Mouse (Mus musculus): Measurements from ENCODE around the gene Hist1h4j. TPM values are rescaled to one million over a fixed set of nuclear protein-coding genes. Genes with fewer than 3 reads are reported as not detected.
"Not testable (repeated sequence)": the region's sequence is repeated elsewhere in the genome, so short reads cannot be mapped to it uniquely, and the experiment has no call there.

Gene Hist1h4j
- polyA plus RNA-seq, 1 experiment from 2014 or later, result 0.93 TPM

GRCm38 (mm10) chr13:21717397-21718357, 17.2 kb upstream of the Hist1h4j start, which contains the start of gene Hist1h3h:
Gene Hist1h3h, plus strand, starts transcription at chr13:21717659.
- Histone ChIP-seq H3K27ac (replicated peaks) (peak within 1 kb of the TSS; percentile 96), H3K4me1 (peaks cover 36% of the 10 kb centered on the region), H3K4me3 (peak within 1 kb of the TSS; percentile 65)
- H3K9me3 ChIP-seq; H3K36me3 ChIP-seq (replicated peaks); H3K27me3 ChIP-seq (replicated peaks; ENCODE audit: low read depth, poor library complexity, severe bottlenecking): not testable (repeated sequence)
- peak; percentile 87 for DNase-seq (ENCODE audit: low spot score)
- under 1% methylated on average over 30 of the region's 56 CpGs for WGBS

- Histone ChIP-seq H3K4me3 (peak overlapping the region; percentile 65), H3K4me1 (peaks cover 40% of the 10 kb centered on the region), H3K27me3 (replicated peaks; ENCODE audit: low read depth, poor library complexity, severe bottlenecking) (no peaks in the 10 kb centered on the region), H3K36me3 (replicated peaks) (no peaks in the 10 kb centered on the region), H3K27ac (replicated peaks) (peak overlapping the region; percentile 96), H3K9me3 (no peaks in the 10 kb centered on the region)
- WGBS, result 60% methylated on average over 4 of the region's 4 CpGs
- DNase-seq (ENCODE audit: low spot score), result peak; percentile 29
Observed at GRCm38 (mm10) chr13:21718381-21719080, 16.3 kb upstream of the Hist1h4j start.

- WGBS, result 1% methylated on average over 30 of the region's 44 CpGs
- not testable (repeated sequence) for H3K36me3 ChIP-seq (replicated peaks); H3K27me3 ChIP-seq (replicated peaks; ENCODE audit: low read depth, poor library complexity, severe bottlenecking); H3K9me3 ChIP-seq
- Histone ChIP-seq H3K4me1 (peaks cover 31% of the 10 kb centered on the region), H3K27ac (replicated peaks) (peak overlapping the region; percentile 96), H3K4me3 (peak overlapping the region; percentile 57)
- peak; percentile 38 for DNase-seq (ENCODE audit: low spot score)
Observed at GRCm38 (mm10) chr13:21721107-21721756, 13.6 kb upstream of the Hist1h4j start.

- not testable (repeated sequence) for H3K36me3 ChIP-seq (replicated peaks); H3K27me3 ChIP-seq (replicated peaks; ENCODE audit: low read depth, poor library complexity, severe bottlenecking); H3K9me3 ChIP-seq
- H3K4me1 ChIP-seq, result peaks cover 31% of the 10 kb centered on the region
- H3K4me3 ChIP-seq, result peak within 1 kb of the TSS; percentile 57
- peak; percentile 82 for DNase-seq (ENCODE audit: low spot score)
- under 1% methylated on average over 37 of the region's 37 CpGs for WGBS
- peak within 1 kb of the TSS; percentile 96 for H3K27ac ChIP-seq (replicated peaks)
Observed at GRCm38 (mm10) chr13:21721757-21722372, 13.0 kb upstream of the Hist1h4j start, which contains the start of gene Hist1h2bm. Gene Hist1h2bm, plus strand, starts transcription at chr13:21722044.

GRCm38 (mm10) chr13:21722373-21722925, 12.4 kb upstream of the Hist1h4j start:
- WGBS, result 2% methylated on average over 11 of the region's 11 CpGs
- Histone ChIP-seq H3K4me3 (peak overlapping the region; percentile 57), H3K27ac (replicated peaks) (peak overlapping the region; percentile 91), H3K4me1 (peaks cover 31% of the 10 kb centered on the region), H3K9me3 (no peaks in the 10 kb centered on the region), H3K27me3 (replicated peaks; ENCODE audit: low read depth, poor library complexity, severe bottlenecking) (no peaks in the 10 kb centered on the region), H3K36me3 (replicated peaks) (no peaks in the 10 kb centered on the region)
- DNase-seq (ENCODE audit: low spot score), result peak; percentile 46

GRCm38 (mm10) chr13:21722993-21723836, 11.6 kb upstream of the Hist1h4j start:
- Histone ChIP-seq H3K36me3 (replicated peaks) (no peaks in the 10 kb centered on the region), H3K9me3 (no peaks in the 10 kb centered on the region), H3K27me3 (replicated peaks; ENCODE audit: low read depth, poor library complexity, severe bottlenecking) (no peaks in the 10 kb centered on the region), H3K4me3 (peak overlapping the region; percentile 57), H3K4me1 (peaks cover 37% of the 10 kb centered on the region), H3K27ac (replicated peaks) (peak overlapping the region; percentile 91)
- peak; percentile 49 for DNase-seq (ENCODE audit: low spot score)
- 32% methylated on average over 5 of the region's 5 CpGs for WGBS

GRCm38 (mm10) chr13:21727948-21728572, 6.8 kb upstream of the Hist1h4j start:
- peak overlapping the region; percentile 59 for H3K27ac ChIP-seq (replicated peaks)
- no peak overlapping the region for H3K4me3 ChIP-seq
- no peaks in the 10 kb centered on the region for H3K9me3 ChIP-seq
- no peaks in the 10 kb centered on the region for H3K27me3 ChIP-seq (replicated peaks; ENCODE audit: low read depth, poor library complexity, severe bottlenecking)
- peaks cover 9% of the 10 kb centered on the region for H3K4me1 ChIP-seq
- H3K36me3 ChIP-seq (replicated peaks), result no peaks in the 10 kb centered on the region
- DNase-seq (ENCODE audit: low spot score), result no peak
- WGBS, result 29% methylated on average over 11 of the region's 11 CpGs

- no peak overlapping the region for H3K27ac ChIP-seq (replicated peaks)
- no peak overlapping the region for H3K4me3 ChIP-seq
- no peaks in the 10 kb centered on the region for H3K27me3 ChIP-seq (replicated peaks; ENCODE audit: low read depth, poor library complexity, severe bottlenecking)
- DNase-seq (ENCODE audit: low spot score), result no peak
- WGBS, result 29% methylated on average over 1 of the region's 1 CpGs
- H3K9me3 ChIP-seq, result no peaks in the 10 kb centered on the region
- H3K36me3 ChIP-seq (replicated peaks), result no peaks in the 10 kb centered on the region
- peaks cover 22% of the 10 kb centered on the region for H3K4me1 ChIP-seq
Observed at GRCm38 (mm10) chr13:21729544-21729943, 5.3 kb upstream of the Hist1h4j start.

GRCm38 (mm10) chr13:21733466-21733865, 1.4 kb upstream of the Hist1h4j start:
- Histone ChIP-seq H3K27ac (replicated peaks) (peak overlapping the region; percentile 99), H3K4me3 (peak overlapping the region; percentile 63), H3K27me3 (replicated peaks; ENCODE audit: low read depth, poor library complexity, severe bottlenecking) (no peaks in the 10 kb centered on the region), H3K9me3 (no peaks in the 10 kb centered on the region), H3K4me1 (peaks cover 19% of the 10 kb centered on the region), H3K36me3 (replicated peaks) (no peaks in the 10 kb centered on the region)
- DNase-seq (ENCODE audit: low spot score), result peak; percentile 58
- WGBS, result 66% methylated on average over 5 of the region's 5 CpGs

- Histone ChIP-seq H3K36me3 (replicated peaks) (no peaks in the 10 kb centered on the region), H3K4me3 (peak overlapping the region; percentile 63), H3K4me1 (peaks cover 19% of the 10 kb centered on the region), H3K9me3 (no peaks in the 10 kb centered on the region), H3K27me3 (replicated peaks; ENCODE audit: low read depth, poor library complexity, severe bottlenecking) (no peaks in the 10 kb centered on the region), H3K27ac (replicated peaks) (peak overlapping the region; percentile 99)
- peak; percentile 84 for DNase-seq (ENCODE audit: low spot score)
- under 1% methylated on average over 21 of the region's 21 CpGs for WGBS
Observed at GRCm38 (mm10) chr13:21734010-21734905, 606 bp upstream of the Hist1h4j start.

Data from embryonic facial prominence, embryonic 10.5 days (tissue).